Mouse (Mus musculus) kidney, postnatal 10 days (tissue): ENCODE measurements around the gene Taf15.
"Not testable (repeated sequence)": the region's sequence is repeated elsewhere in the genome, so short reads cannot be mapped to it uniquely, and the experiment has no call there.

Experiments used
- DNase-seq: peaks from one replicate; pipeline ENCODE4 v3.0.0; 2021; ENCODE audit warnings: mixed read lengths

Gene Taf15

DNA sequence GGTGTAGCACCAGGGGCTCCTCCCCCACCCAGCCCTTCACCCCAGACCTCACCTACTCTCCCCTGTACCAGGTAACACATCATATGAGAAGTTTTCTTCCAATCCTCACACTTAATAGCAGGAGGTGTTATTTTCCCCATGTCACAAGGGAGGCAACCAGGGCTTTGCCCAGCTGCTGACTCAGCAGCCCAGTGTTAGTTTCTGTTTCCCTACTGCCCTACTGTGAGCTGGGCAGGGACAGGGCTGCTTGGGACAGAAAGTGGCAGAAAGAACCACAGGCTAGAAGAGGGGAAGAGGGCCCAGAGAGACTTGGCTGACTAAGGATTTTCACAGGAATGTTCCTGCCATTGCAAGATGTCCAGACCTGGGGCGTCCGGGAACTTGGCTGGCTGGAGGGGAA is 68.0 kb downstream of the Taf15 start:
- no peak for DNase-seq

DNA sequence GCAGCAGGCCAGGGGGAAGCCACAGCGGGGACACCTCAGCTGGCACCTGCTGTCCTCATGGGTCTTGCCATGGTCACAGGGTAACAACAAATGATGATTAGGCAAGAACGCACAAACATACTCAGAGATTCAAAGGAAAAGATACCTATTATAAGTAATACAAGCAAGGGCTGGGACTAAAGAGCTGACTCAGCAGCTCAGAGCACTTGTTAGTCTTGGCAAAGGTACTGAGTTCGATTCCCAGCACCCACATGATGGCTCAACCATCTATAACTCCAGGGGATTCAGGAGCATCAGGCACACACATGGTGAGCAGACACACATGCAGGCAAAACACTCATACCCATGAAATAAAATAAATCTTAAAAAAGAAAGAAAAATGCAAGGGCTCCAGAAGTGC is 68.5 kb downstream of the Taf15 start:
- DNase-seq: no peak

DNA sequence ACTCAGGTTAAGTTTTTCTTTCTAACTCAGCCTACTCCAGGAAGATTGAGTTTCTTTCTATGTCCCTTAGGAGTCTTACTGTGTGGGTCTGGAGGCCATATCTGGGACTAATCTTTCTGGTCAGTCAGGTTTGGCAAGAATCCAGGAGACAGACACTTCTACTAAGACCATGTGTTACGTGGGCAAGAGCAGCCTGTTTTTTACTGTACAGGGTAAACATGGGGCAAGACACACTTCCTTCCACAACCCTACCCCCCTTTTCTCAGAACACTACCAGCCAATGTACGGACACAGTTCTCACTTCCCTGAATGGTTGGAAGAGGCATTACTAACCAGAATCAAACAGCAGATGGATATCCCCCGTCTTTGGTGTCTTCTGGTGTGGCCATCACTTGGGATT is 71.3 kb downstream of the Taf15 start:
- DNase-seq: no peak

DNA sequence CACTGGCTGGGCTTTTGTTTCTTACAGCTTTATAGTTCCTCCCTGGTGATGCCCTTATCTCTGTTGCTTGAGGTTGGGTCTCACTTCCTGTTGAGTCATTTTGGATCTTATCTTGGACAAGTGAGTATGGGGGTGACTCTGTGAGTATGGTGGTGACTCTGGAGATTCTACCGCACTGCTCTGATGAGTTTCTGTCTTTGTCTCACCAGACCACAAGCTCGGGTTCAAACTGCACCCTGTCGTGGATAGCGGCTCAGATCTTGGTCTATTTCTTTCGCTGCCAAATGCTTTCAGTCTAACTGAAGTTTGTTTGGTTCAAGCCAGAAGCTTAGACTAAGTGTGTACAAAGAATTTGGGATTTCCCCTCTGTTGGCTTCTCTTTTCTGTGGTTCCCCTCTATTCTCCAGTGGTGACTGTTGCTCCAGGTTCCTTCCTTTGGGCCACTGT is 77.3 kb downstream of the Taf15 start:
- DNase-seq: no peak

DNA sequence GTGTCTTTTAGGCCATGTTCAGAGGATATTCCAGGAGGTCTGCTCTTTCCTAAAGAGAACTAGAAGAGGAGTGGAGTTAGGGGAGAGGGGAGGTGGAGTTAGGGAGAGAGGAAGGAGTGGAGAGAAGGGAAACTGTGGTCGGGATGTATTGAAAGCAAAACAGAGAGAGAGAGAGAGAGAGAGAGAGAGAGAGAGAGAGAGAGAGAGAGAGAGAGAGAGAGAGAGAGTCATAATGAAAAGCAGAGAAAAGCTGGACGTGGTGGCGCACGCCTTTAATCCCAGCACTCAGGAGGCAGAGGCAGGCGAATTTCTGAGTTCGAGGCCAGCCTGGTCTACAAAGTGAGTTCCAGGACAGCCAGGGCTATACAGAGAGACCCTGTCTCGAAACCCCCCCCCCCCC is 78.2 kb downstream of the Taf15 start:
- DNase-seq: not testable (repeated sequence)

DNA sequence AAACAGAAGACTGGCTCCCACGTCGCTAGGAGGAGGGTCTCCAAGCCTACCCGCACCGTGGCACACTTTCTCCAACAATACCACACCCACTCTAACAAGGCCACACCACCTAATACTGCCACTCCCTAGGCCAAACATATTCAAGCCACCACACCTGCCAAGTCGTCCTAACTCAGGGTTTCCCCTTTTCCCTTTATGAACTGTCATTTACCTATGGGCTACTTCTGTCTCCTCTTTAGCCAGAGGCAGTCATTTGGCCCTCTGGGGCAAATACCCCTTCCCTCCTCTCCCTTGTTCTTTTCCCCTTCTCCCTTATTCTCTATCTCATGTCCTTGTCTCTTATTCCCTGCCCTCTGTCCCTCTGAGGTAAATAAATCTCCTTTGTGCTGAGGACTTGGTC is 78.8 kb downstream of the Taf15 start:
- no peak for DNase-seq
